Mouse (Mus musculus) adrenal gland, postnatal 10 days (tissue): ENCODE data around the gene Mettl7a3. TPM values are rescaled to one million over a fixed set of nuclear protein-coding genes. Genes with fewer than 3 reads are reported as not detected.
"Not testable (repeated sequence)": the region's sequence is repeated elsewhere in the genome, so short reads cannot be mapped to it uniquely, and the experiment has no call there.

ENCODE experiments used
- DNase-seq: peaks from one replicate; pipeline ENCODE4 v3.0.0; 2021; ENCODE audit warnings: mixed read lengths
- total RNA-seq, 2 experiments: library from RNA; stranded (reverse); gene quantifications; 2 replicates each; pipeline ENCODE4 v1.2.3; 2021

The Mettl7a3 gene
- total RNA-seq, 2 experiments from 2014 or later: 0.18 to 0.64 TPM

- no peak for DNase-seq
Measured at GRCm38 (mm10) chr15:100330739-100331138, 4.0 kb upstream of the Mettl7a3 start.

GRCm38 (mm10) chr15:100332077-100332961 lies 2.4 kb upstream of the Mettl7a3 start:
- not testable (repeated sequence) for DNase-seq

- not testable (repeated sequence) for DNase-seq
Measured at GRCm38 (mm10) chr15:100337328-100337727, 2.6 kb downstream of the Mettl7a3 start.

DNA sequence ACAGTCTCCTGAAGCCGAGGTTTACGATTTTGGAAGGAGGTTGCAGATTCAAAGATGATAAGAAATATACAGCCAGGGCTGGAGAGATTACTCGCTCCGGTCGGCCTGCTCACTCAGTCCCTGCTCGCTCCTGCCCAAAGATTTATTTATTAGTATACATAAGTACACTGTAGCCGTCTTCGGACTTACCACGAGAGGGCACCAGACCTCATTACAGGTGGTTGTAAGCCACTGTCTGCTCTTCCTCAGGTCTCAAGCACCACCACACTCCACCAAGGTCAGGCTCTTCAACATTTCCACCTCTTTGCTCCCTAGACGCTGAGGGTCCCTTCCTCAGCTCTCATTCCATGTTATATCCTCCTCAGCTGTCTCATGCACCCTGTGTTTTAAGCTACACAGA lies 3.1 kb downstream of the Mettl7a3 start:
- DNase-seq: peak; percentile 71

GRCm38 (mm10) chr15:100341314-100341980 lies 6.7 kb downstream of the Mettl7a3 start:
- not testable (repeated sequence) for DNase-seq

- no peak for DNase-seq
Measured at GRCm38 (mm10) chr15:100345484-100345883, 10.8 kb downstream of the Mettl7a3 start.

GRCm38 (mm10) chr15:100346761-100347160 lies 12.0 kb downstream of the Mettl7a3 start:
- no peak for DNase-seq

- no peak for DNase-seq
Measured at GRCm38 (mm10) chr15:100349496-100349895, 14.8 kb downstream of the Mettl7a3 start.

DNA sequence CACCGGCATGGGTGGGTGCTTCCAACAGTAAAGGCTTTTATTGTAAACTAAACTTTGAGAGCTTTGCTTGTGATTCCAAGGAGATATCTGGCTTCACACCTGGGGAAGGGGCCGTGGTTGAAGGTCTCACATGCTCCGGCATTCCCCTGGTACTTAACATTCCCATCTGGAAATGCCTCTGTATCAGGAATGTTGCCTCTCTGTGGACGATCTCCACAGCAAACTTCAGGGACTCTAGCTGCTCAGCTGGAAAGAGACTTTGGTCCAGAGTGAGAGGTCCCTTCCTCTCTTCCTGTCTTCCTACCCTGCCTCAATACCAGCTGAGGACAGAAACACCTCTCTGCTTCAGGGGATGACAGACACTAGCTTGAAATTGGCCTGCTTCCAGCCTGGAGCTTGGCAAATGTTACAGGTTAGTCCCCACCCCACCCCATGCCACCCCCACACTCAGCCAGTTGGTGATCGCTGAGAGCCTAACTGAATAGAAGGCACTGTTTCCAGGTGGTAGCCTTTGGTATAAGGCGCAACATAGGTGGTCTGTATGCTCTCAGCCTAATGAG lies 16.9 kb downstream of the Mettl7a3 start:
- DNase-seq: no peak

- DNase-seq: peak; percentile 15
Measured at GRCm38 (mm10) chr15:100352711-100353250, 18.1 kb downstream of the Mettl7a3 start, which contains the start of the genes Methig1 and Mettl7a2. Gene Methig1 (plus strand): TSS chr15:100353149. Gene Mettl7a2 (plus strand): TSS chr15:100353200.

GRCm38 (mm10) chr15:100353399-100353798 lies 18.7 kb downstream of the Mettl7a3 start:
- not testable (repeated sequence) for DNase-seq

DNA sequence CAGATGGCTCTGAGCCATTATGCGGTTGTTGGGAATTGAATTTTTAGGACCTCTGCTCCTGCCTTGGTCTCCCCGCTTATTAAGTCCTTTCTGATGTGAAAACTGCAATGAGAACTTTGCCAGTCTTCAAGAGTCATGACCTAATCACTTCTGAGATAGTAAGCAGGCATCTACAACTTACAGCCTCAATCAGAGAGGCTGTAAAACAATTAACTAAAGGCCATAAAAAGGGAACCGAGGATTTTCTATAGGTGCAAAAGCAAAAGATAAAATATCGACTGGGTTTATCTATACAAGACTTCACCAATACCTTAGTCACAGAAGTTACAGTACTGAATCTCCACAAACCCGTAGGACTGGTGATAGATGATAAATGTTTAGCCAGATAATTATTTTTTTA lies 21.1 kb downstream of the Mettl7a3 start:
- no peak for DNase-seq

DNA sequence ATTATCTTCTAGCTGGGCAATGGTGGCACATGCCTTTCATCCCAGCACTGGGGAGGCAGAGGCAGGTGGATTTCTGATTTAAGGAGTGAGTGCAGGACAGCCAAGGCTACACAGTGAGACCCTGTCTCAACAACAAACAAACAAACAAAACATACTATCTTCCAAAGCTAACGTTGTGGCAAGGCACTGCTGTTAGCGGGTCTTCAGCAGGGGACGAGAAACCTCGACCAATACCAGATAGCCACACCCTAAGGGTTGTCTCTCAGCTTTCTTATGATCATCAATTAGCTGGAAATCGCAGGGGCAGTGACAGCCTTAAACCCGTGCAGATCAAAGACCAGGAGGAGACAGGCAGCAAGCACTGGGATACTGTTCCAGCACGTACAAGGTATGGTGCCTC lies 29.5 kb downstream of the Mettl7a3 start, which contains the start of gene Higd1c:
TSS of gene Higd1c (plus strand) at position 301 of the 400 bp plus-strand sequence.
- no peak for DNase-seq

DNA sequence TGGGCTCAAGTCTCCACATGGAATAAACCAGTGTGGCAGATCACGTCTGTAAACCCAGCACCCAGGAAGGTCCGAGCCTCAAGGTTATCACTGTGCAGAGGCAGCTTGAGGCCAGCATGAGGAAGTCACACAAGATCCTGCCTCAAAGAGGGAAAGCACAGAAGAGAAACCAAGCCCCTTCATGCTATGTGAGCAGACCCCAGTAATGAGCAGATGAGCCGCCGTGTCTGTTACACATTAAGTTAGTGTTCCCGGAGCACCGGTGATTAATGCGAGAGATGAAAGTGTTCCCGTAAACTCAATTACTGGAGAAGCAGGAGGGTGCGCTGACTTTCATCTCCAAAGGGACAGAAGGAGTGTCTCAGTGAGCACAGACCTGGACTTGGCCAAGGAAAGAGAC lies 31.2 kb downstream of the Mettl7a3 start:
- not testable (repeated sequence) for DNase-seq

GRCm38 (mm10) chr15:100367119-100367518 lies 32.4 kb downstream of the Mettl7a3 start:
- DNase-seq: no peak

DNA sequence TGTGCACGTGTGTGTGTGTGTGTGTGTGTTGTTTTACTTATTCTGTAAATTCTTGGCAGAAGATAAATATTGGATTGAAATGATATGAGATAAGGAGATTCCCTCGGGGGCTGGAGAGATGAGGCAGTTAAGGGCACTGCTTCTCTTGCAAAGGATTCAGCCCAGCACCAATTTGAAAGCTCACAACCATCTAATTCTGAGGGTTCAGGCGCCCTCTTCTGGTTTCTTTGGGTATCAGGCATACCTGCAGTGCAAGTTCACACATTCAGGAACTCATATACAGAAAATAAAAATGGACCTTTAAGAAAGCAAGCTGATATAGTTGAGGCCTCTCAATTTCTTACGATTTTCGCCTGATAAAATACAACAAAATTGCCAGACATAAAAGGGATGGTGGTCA lies 40.3 kb downstream of the Mettl7a3 start:
- peak; percentile 74 for DNase-seq

DNA sequence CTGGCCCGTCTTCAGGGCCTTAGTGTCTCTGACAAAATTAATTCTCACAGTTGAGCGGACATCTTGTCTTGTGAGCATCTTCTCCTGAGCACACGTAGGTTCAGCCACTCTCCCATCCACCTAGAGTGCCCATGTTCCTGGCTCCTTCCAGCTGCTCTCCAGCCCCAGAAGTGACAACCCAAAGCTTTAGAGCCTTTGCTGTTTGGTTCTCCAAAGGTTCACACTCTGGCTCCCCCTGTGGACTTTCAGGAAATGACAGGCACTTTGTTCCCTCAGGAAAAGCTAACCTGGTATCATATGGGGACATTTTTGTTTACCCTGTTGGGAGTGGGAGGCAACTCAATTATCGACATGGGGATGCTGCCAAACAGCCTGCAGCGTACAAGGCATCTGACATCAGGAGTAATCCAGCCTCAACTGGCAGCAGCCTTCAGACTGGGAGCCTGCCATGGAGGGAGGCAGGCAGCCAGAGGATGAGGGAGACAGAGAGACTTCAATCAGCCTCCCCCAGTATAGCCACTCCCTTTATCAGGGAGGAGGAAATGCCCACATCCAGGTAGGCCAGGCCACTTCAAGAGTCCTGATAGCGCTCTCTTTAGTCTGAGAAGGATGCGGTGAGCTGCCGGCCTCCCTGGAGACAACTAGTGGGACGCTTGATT lies 43.2 kb downstream of the Mettl7a3 start:
- DNase-seq: not testable (repeated sequence)

DNA sequence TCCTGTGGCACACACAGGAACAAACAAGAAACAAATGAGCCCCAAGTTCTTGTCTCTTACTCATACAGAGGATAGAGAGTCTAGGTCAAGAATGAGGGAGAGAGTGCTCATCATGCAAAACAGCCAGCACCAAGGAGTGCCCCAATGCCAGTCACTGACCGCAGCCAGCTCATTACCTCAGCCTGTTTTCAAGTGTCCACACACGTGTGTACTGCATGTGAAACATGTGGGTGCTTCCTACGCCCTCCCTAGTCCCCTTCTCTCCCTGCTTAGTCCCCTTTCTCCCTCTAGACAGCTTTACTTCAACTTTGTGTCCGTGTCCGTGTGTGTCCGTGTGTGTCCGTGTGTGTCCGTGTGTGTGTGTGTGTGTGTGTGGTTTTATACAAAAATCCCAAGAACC lies 44.9 kb downstream of the Mettl7a3 start:
- DNase-seq: no peak

DNA sequence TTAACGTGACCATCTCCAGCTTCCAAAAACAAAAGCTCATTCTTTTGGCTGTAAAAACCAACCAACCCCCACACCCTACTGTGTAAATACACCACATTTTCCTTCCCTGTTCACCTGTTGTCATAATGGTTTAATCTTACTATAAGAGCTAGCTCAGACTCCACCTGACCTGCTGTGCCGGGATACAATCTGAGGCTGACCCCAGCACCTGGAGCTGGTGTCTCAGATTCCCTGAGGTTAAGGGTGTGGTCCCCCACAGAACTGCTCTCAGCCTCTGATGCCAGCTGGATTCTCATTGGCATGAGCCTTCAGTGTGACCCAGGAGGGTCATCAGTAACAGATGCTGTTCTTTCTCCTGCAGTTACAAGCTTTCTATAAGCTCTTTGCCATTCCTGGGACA lies 45.4 kb downstream of the Mettl7a3 start:
- no peak for DNase-seq

- no peak for DNase-seq
Measured at GRCm38 (mm10) chr15:100385705-100386104, 51.0 kb downstream of the Mettl7a3 start.

GRCm38 (mm10) chr15:100387544-100388223 lies 53.0 kb downstream of the Mettl7a3 start:
- DNase-seq: no peak
